19 mouse cellular contexts compared by ENCODE assay signal in genomic region chr6:146628123-146628522, GRCm38 (mm10). TPM values are rescaled to one million over a fixed set of nuclear protein-coding genes. Genes with fewer than 3 reads are reported as not detected.
DNase-seq lines count a peak whose midpoint lies in the region; ATAC-seq lines count a peak whose summit lies in the region.
"Had no signal": no experiment of that assay in that cellular context is flagged by ENCODE, and none has a peak within 500 bp of the region (broad histone marks: within the 10 kb centered on the region; RNA-seq: fewer than 3 reads in every experiment).

No protein-coding gene starts in this region.

- H3K4me1 ChIP-seq in limb, embryonic 12.5 days (replicated peaks), result peaks cover 13% of the 10 kb centered on the region
- peaks cover 13% of the 10 kb centered on the region for H3K4me1 ChIP-seq in limb, embryonic 10.5 days
- H3K4me1 ChIP-seq in neural tube, embryonic 12.5 days, result peaks cover 2% of the 10 kb centered on the region
- peaks cover 8% of the 10 kb centered on the region for H3K4me1 ChIP-seq in neural tube, embryonic 15.5 days
- peaks cover 7% of the 10 kb centered on the region for H3K4me1 ChIP-seq in forebrain, embryonic 15.5 days
- H3K4me1 ChIP-seq in neural tube, embryonic 14.5 days (ENCODE audit: control insufficient read depth, insufficient read depth, low read length), result peaks cover 3% of the 10 kb centered on the region; the same call in 1 of the 2 replicates

- 0 out of 2 replicates have a peak overlapping the region, but pooled peaks have one; percentile 27 for H3K9ac ChIP-seq in limb, embryonic 12.5 days (replicated peaks)
- H3K9ac ChIP-seq in neural tube, embryonic 12.5 days, result no peak overlapping the region
- no peak overlapping the region for H3K9ac ChIP-seq in neural tube, embryonic 15.5 days (replicated peaks)
- H3K9ac ChIP-seq in forebrain, embryonic 15.5 days (replicated peaks), result no peak overlapping the region
- no peak overlapping the region for H3K9ac ChIP-seq in neural tube, embryonic 14.5 days (replicated peaks; ENCODE audit: low read depth, low read length)
- H3K9ac ChIP-seq: embryonic facial prominence, embryonic 13.5 days; intestine, embryonic 15.5 days had no signal

- H3K4me2 ChIP-seq in limb, embryonic 12.5 days, result no peak overlapping the region
- no peak overlapping the region for H3K4me2 ChIP-seq in neural tube, embryonic 12.5 days (replicated peaks)
- H3K4me2 ChIP-seq in neural tube, embryonic 15.5 days, result no peak overlapping the region
- H3K4me2 ChIP-seq in forebrain, embryonic 15.5 days (replicated peaks), result no peak overlapping the region
- H3K4me2 ChIP-seq in neural tube, embryonic 14.5 days (ENCODE audit: low read depth, low read length), result no peak overlapping the region
- H3K4me2 ChIP-seq: embryonic facial prominence, embryonic 13.5 days; intestine, embryonic 15.5 days had no signal

- WGBS in limb, embryonic 12.5 days, result 92% methylated on average over 1 of the region's 3 CpGs
- 88% methylated on average over 3 of the region's 3 CpGs for WGBS in limb, embryonic 10.5 days
- 62% methylated on average over 3 of the region's 3 CpGs for WGBS in neural tube, embryonic 12.5 days
- 66% methylated on average over 3 of the region's 3 CpGs for WGBS in neural tube, embryonic 15.5 days
- 36% methylated on average over 3 of the region's 3 CpGs for WGBS in forebrain, embryonic 15.5 days
- WGBS in neural tube, embryonic 14.5 days, result 80% methylated on average over 1 of the region's 3 CpGs

- no peak overlapping the region for H3K27ac ChIP-seq in limb, embryonic 12.5 days
- no peak overlapping the region for H3K27ac ChIP-seq in limb, embryonic 10.5 days
- no peak overlapping the region for H3K27ac ChIP-seq in neural tube, embryonic 12.5 days
- H3K27ac ChIP-seq in neural tube, embryonic 15.5 days (replicated peaks), result no peak overlapping the region
- no peak overlapping the region for H3K27ac ChIP-seq in forebrain, embryonic 15.5 days (replicated peaks)
- H3K27ac ChIP-seq in neural tube, embryonic 14.5 days (ENCODE audit: low read depth, low read length), result no peak overlapping the region
- H3K27ac ChIP-seq: embryonic facial prominence, embryonic 13.5 days; heart, adult 2 months; intestine, embryonic 15.5 days; stomach, postnatal 0 days had no signal

- no peaks in the 10 kb centered on the region for H3K27me3 ChIP-seq in limb, embryonic 12.5 days
- no peaks in the 10 kb centered on the region for H3K27me3 ChIP-seq in limb, embryonic 10.5 days (ENCODE audit: low read depth, poor library complexity, severe bottlenecking)
- no peaks in the 10 kb centered on the region for H3K27me3 ChIP-seq in neural tube, embryonic 12.5 days (replicated peaks)
- no peaks in the 10 kb centered on the region for H3K27me3 ChIP-seq in neural tube, embryonic 15.5 days (replicated peaks)
- H3K27me3 ChIP-seq in forebrain, embryonic 15.5 days, result no peaks in the 10 kb centered on the region
- no peaks in the 10 kb centered on the region for H3K27me3 ChIP-seq in neural tube, embryonic 14.5 days (ENCODE audit: control insufficient read depth, insufficient read depth, low read length)
- H3K27me3 ChIP-seq: embryonic facial prominence, embryonic 13.5 days; intestine, embryonic 15.5 days had no signal

- H3K9me3 ChIP-seq in limb, embryonic 12.5 days, result no peaks in the 10 kb centered on the region
- no peaks in the 10 kb centered on the region for H3K9me3 ChIP-seq in limb, embryonic 10.5 days (replicated peaks)
- no peaks in the 10 kb centered on the region for H3K9me3 ChIP-seq in neural tube, embryonic 12.5 days
- H3K9me3 ChIP-seq in neural tube, embryonic 15.5 days (replicated peaks), result no peaks in the 10 kb centered on the region
- no peaks in the 10 kb centered on the region for H3K9me3 ChIP-seq in forebrain, embryonic 15.5 days
- H3K9me3 ChIP-seq in neural tube, embryonic 14.5 days (ENCODE audit: control insufficient read depth, low read length), result no peaks in the 10 kb centered on the region
- H3K9me3 ChIP-seq: embryonic facial prominence, embryonic 13.5 days; intestine, embryonic 15.5 days had no signal

- peaks cover 18% of the 10 kb centered on the region for H3K36me3 ChIP-seq in limb, embryonic 12.5 days
- H3K36me3 ChIP-seq in limb, embryonic 10.5 days, result peaks cover 18% of the 10 kb centered on the region
- H3K36me3 ChIP-seq in neural tube, embryonic 12.5 days, result peaks cover 6% of the 10 kb centered on the region; the same call in 1 of the 2 replicates
- H3K36me3 ChIP-seq in neural tube, embryonic 15.5 days, result peaks cover 12% of the 10 kb centered on the region; the same call in 1 of the 2 replicates
- no peaks in the 10 kb centered on the region for H3K36me3 ChIP-seq in forebrain, embryonic 15.5 days
- H3K36me3 ChIP-seq in neural tube, embryonic 14.5 days (ENCODE audit: control insufficient read depth, insufficient read depth, low read length), result no peaks in the 10 kb centered on the region
- H3K36me3 ChIP-seq: intestine, embryonic 15.5 days had no signal

- H3K4me3 ChIP-seq in limb, embryonic 12.5 days (replicated peaks), result no peak overlapping the region
- H3K4me3 ChIP-seq in limb, embryonic 10.5 days, result no peak overlapping the region
- no peak overlapping the region for H3K4me3 ChIP-seq in neural tube, embryonic 12.5 days
- H3K4me3 ChIP-seq in neural tube, embryonic 15.5 days (replicated peaks), result no peak overlapping the region
- no peak overlapping the region for H3K4me3 ChIP-seq in forebrain, embryonic 15.5 days
- no peak overlapping the region for H3K4me3 ChIP-seq in neural tube, embryonic 14.5 days (ENCODE audit: low read depth, low read length)
- H3K4me3 ChIP-seq: embryonic facial prominence, embryonic 13.5 days; heart, adult 2 months; intestine, embryonic 15.5 days had no signal

- DNase-seq in limb, embryonic 10.5 days (ENCODE audit: low spot score), result no peak
- DNase-seq in Muller cell, postnatal 12 days (ENCODE audit: inconsistent ontology term), result no peak
- DNase-seq: adrenal gland, adult 8-10 months; cerebellum, adult 9-11 months; gastrocnemius, postnatal 14 days; heart, adult 2 months; heart, postnatal 36 days; kidney, postnatal 36 days; lung, adult 18-20 months; lung, postnatal 14 days; right cerebral cortex, adult 18-20 months had no signal

- ATAC-seq in limb, embryonic 12.5 days (ENCODE audit: insufficient number of reproducible peaks, insufficient read depth, low FRiP score, low TSS enrichment, low read depth), result no peak
- peak; percentile 37; the same call in 1 of the 2 replicates for ATAC-seq in neural tube, embryonic 12.5 days (ENCODE audit: low FRiP score, low read depth)
- no peak for ATAC-seq in neural tube, embryonic 15.5 days (ENCODE audit: low FRiP score)
- peak; percentile 60; the same call in 1 of the 2 replicates for ATAC-seq in forebrain, embryonic 15.5 days (replicated peaks)
- ATAC-seq in neural tube, embryonic 14.5 days (ENCODE audit: low read depth), result 0 out of 2 replicates have a peak, but pooled peaks have one; percentile 28
- ATAC-seq: intestine, embryonic 15.5 days had no signal

RNA-seq across cellular contexts. Expression of gene Med21, which starts 14.2 kb away (rescaled TPM):
- polyA plus RNA-seq in limb, embryonic 12.5 days (2016; fragmentation: Nextera tagmentation; extraction: Ambion mirVana), result 140 and 145 TPM in 2 replicates
- polyA plus RNA-seq in limb, embryonic 10.5 days (2016; fragmentation: Nextera tagmentation; extraction: Ambion mirVana), result 130 and 139 TPM in 2 replicates
- polyA plus RNA-seq in neural tube, embryonic 12.5 days (2016; fragmentation: Nextera tagmentation; extraction: Ambion mirVana), result 110 and 122 TPM in 2 replicates
- polyA plus RNA-seq in neural tube, embryonic 15.5 days (2015; fragmentation: Nextera tagmentation; extraction: Ambion mirVana), result 124 and 135 TPM in 2 replicates
- 107 and 114 TPM in 2 replicates for polyA plus RNA-seq in forebrain, embryonic 15.5 days (2015; fragmentation: Nextera tagmentation; extraction: Ambion mirVana)
- 119 and 122 TPM in 2 replicates for polyA plus RNA-seq in neural tube, embryonic 14.5 days (2014; fragmentation: Nextera tagmentation; extraction: Ambion mirVana)

RNA-seq across cellular contexts. Expression of gene Tm7sf3, which starts 14.5 kb away (rescaled TPM):
- polyA plus RNA-seq in limb, embryonic 12.5 days (2016; fragmentation: Nextera tagmentation; extraction: Ambion mirVana), result 34.1 and 34.4 TPM in 2 replicates
- polyA plus RNA-seq in limb, embryonic 10.5 days (2016; fragmentation: Nextera tagmentation; extraction: Ambion mirVana), result 23.5 and 25.8 TPM in 2 replicates
- polyA plus RNA-seq in neural tube, embryonic 12.5 days (2016; fragmentation: Nextera tagmentation; extraction: Ambion mirVana), result 25.6 and 27.7 TPM in 2 replicates
- 29.3 and 31.3 TPM in 2 replicates for polyA plus RNA-seq in neural tube, embryonic 15.5 days (2015; fragmentation: Nextera tagmentation; extraction: Ambion mirVana)
- 31.9 and 32.7 TPM in 2 replicates for polyA plus RNA-seq in forebrain, embryonic 15.5 days (2015; fragmentation: Nextera tagmentation; extraction: Ambion mirVana)
- 31.8 and 35.5 TPM in 2 replicates for polyA plus RNA-seq in neural tube, embryonic 14.5 days (2014; fragmentation: Nextera tagmentation; extraction: Ambion mirVana)

RNA-seq across cellular contexts. Expression of gene Ints13, which starts 50.5 kb away (rescaled TPM):
- polyA plus RNA-seq in limb, embryonic 12.5 days (2016; fragmentation: Nextera tagmentation; extraction: Ambion mirVana), result 92.9 and 101 TPM in 2 replicates
- 80.1 and 101 TPM in 2 replicates for polyA plus RNA-seq in limb, embryonic 10.5 days (2016; fragmentation: Nextera tagmentation; extraction: Ambion mirVana)
- 76.6 and 76.9 TPM in 2 replicates for polyA plus RNA-seq in neural tube, embryonic 12.5 days (2016; fragmentation: Nextera tagmentation; extraction: Ambion mirVana)
- polyA plus RNA-seq in neural tube, embryonic 15.5 days (2015; fragmentation: Nextera tagmentation; extraction: Ambion mirVana), result 40.5 and 51.7 TPM in 2 replicates
- 67.1 and 68.0 TPM in 2 replicates for polyA plus RNA-seq in forebrain, embryonic 15.5 days (2015; fragmentation: Nextera tagmentation; extraction: Ambion mirVana)
- 41.1 and 50.3 TPM in 2 replicates for polyA plus RNA-seq in neural tube, embryonic 14.5 days (2014; fragmentation: Nextera tagmentation; extraction: Ambion mirVana)

RNA-seq across cellular contexts. Expression of gene Fgfr1op2, which starts 51.1 kb away (rescaled TPM):
- 89.2 and 95.8 TPM in 2 replicates for polyA plus RNA-seq in limb, embryonic 12.5 days (2016; fragmentation: Nextera tagmentation; extraction: Ambion mirVana)
- 84.2 and 87.8 TPM in 2 replicates for polyA plus RNA-seq in limb, embryonic 10.5 days (2016; fragmentation: Nextera tagmentation; extraction: Ambion mirVana)
- polyA plus RNA-seq in neural tube, embryonic 12.5 days (2016; fragmentation: Nextera tagmentation; extraction: Ambion mirVana), result 64.4 and 68.9 TPM in 2 replicates
- polyA plus RNA-seq in neural tube, embryonic 15.5 days (2015; fragmentation: Nextera tagmentation; extraction: Ambion mirVana), result 39.8 and 57.3 TPM in 2 replicates
- polyA plus RNA-seq in forebrain, embryonic 15.5 days (2015; fragmentation: Nextera tagmentation; extraction: Ambion mirVana), result 53.8 and 55.8 TPM in 2 replicates
- 44.7 and 47.6 TPM in 2 replicates for polyA plus RNA-seq in neural tube, embryonic 14.5 days (2014; fragmentation: Nextera tagmentation; extraction: Ambion mirVana)

Comparison
In these comparisons a context has a peak if more than half of its experiments do, and no peak if none do; other contexts are left out.
1. ATAC-seq: peak in neural tube, embryonic 12.5 days (single experiment), forebrain, embryonic 15.5 days (single experiment) and neural tube, embryonic 14.5 days (single experiment); none in limb, embryonic 12.5 days (single experiment) and neural tube, embryonic 15.5 days (single experiment).